Mouse (Mus musculus): ENCODE data around the gene Cd33. TPM values are rescaled to one million over a fixed set of nuclear protein-coding genes. Genes with fewer than 3 reads are reported as not detected.

Gene Cd33
- polyA plus RNA-seq, 2 experiments: 1.4 to 1.9 TPM

GRCm38 (mm10) chr7:43554550-43554949 lies 10.3 kb upstream of the Cd33 start:
- no peak for DNase-seq (ENCODE audit: low read depth in 3 of 3, low spot score in 3 of 3)
- TF ChIP-seq EP300 (IDR thresholded peaks at IDR 0.05; ENCODE audit: low read depth) (no peak), CTCF (IDR thresholded peaks at IDR 0.05; ENCODE audit: low read depth) (no peak)
- no peak overlapping the region for H3K9ac ChIP-seq (replicated peaks)

GRCm38 (mm10) chr7:43553153-43553552 lies 8.9 kb upstream of the Cd33 start:
- H3K4me1 ChIP-seq (replicated peaks; ENCODE audit: control insufficient read depth in 2 of 2, insufficient read depth in 2 of 2, low read length in 1 of 2): no peaks in the 10 kb centered on the region
- no peak for ATAC-seq (ENCODE audit: insufficient read depth)
- no peak overlapping the region for H3K27ac ChIP-seq
- no peak overlapping the region for H3K4me2 ChIP-seq (ENCODE audit: low read depth)
- H3K27me3 ChIP-seq (ENCODE audit: control insufficient read depth, insufficient read depth, low read length): no peaks in the 10 kb centered on the region
- no peak for DNase-seq (ENCODE audit: low read depth in 3 of 3, low spot score in 3 of 3)
- H3K4me3 ChIP-seq (ENCODE audit: insufficient read depth in 1 of 2, low read depth in 2 of 2, low read length in 2 of 2): no peak overlapping the region
- no peak overlapping the region for H3K9ac ChIP-seq (replicated peaks)
- no peaks in the 10 kb centered on the region for H3K9me3 ChIP-seq (ENCODE audit: control insufficient read depth, low read length)
- no peaks in the 10 kb centered on the region for H3K36me3 ChIP-seq (replicated peaks; ENCODE audit: control insufficient read depth, insufficient read depth, low read depth)
- WGBS (ENCODE audit: insufficient replicate concordance): 16% methylated on average over 4 of the region's 4 CpGs
- no peak for TF ChIP-seq EP300 (IDR thresholded peaks at IDR 0.05; ENCODE audit: low read depth)
- TF ChIP-seq CTCF (IDR thresholded peaks at IDR 0.05; ENCODE audit: low read depth): no peak

More at GRCm38 (mm10) chr7:43554550-43554949, 10.3 kb upstream of the Cd33 start:
- Histone ChIP-seq H3K27me3 (ENCODE audit: control insufficient read depth, insufficient read depth, low read length) (no peaks in the 10 kb centered on the region), H3K4me2 (ENCODE audit: low read depth) (no peak overlapping the region), H3K36me3 (replicated peaks; ENCODE audit: control insufficient read depth, insufficient read depth, low read depth) (no peaks in the 10 kb centered on the region), H3K4me1 (replicated peaks; ENCODE audit: control insufficient read depth in 2 of 2, insufficient read depth in 2 of 2, low read length in 1 of 2) (no peaks in the 10 kb centered on the region), H3K27ac (no peak overlapping the region), H3K9me3 (ENCODE audit: control insufficient read depth, low read length) (no peaks in the 10 kb centered on the region), H3K4me3 (ENCODE audit: insufficient read depth in 1 of 2, low read depth in 2 of 2, low read length in 2 of 2) (no peak overlapping the region)
- 18% methylated on average over 3 of the region's 3 CpGs for WGBS (ENCODE audit: insufficient replicate concordance)
- ATAC-seq (ENCODE audit: insufficient read depth): no peak

- Histone ChIP-seq H3K27ac (no peak overlapping the region), H3K36me3 (replicated peaks; ENCODE audit: control insufficient read depth, insufficient read depth, low read depth) (no peaks in the 10 kb centered on the region), H3K4me2 (ENCODE audit: low read depth) (no peak overlapping the region), H3K9ac (replicated peaks) (no peak overlapping the region), H3K9me3 (ENCODE audit: control insufficient read depth, low read length) (no peaks in the 10 kb centered on the region), H3K27me3 (ENCODE audit: control insufficient read depth, insufficient read depth, low read length) (no peaks in the 10 kb centered on the region), H3K4me3 (ENCODE audit: insufficient read depth in 1 of 2, low read depth in 2 of 2, low read length in 2 of 2) (no peak overlapping the region), H3K4me1 (replicated peaks; ENCODE audit: control insufficient read depth in 2 of 2, insufficient read depth in 2 of 2, low read length in 1 of 2) (no peaks in the 10 kb centered on the region)
- DNase-seq (ENCODE audit: low read depth in 3 of 3, low spot score in 3 of 3) (no peak), ATAC-seq (ENCODE audit: insufficient read depth) (no peak)
- TF ChIP-seq EP300 (IDR thresholded peaks at IDR 0.05; ENCODE audit: low read depth) (no peak), CTCF (IDR thresholded peaks at IDR 0.05; ENCODE audit: low read depth) (no peak)
- 64% methylated on average over 4 of the region's 4 CpGs for WGBS (ENCODE audit: insufficient replicate concordance)
These were observed 4.0 kb upstream of the Cd33 start for GRCm38 (mm10) chr7:43548206-43548605.

GRCm38 (mm10) chr7:43547666-43548065 lies 3.4 kb upstream of the Cd33 start:
- TF ChIP-seq CTCF (IDR thresholded peaks at IDR 0.05; ENCODE audit: low read depth): no peak
- TF ChIP-seq EP300 (IDR thresholded peaks at IDR 0.05; ENCODE audit: low read depth): no peak
- H3K27ac ChIP-seq: no peak overlapping the region
- DNase-seq (ENCODE audit: low read depth in 3 of 3, low spot score in 3 of 3) (no peak), ATAC-seq (ENCODE audit: insufficient read depth) (no peak)
- no peaks in the 10 kb centered on the region for H3K36me3 ChIP-seq (replicated peaks; ENCODE audit: control insufficient read depth, insufficient read depth, low read depth)
- no peaks in the 10 kb centered on the region for H3K9me3 ChIP-seq (ENCODE audit: control insufficient read depth, low read length)
- H3K9ac ChIP-seq (replicated peaks): no peak overlapping the region
- H3K4me1 ChIP-seq (replicated peaks; ENCODE audit: control insufficient read depth in 2 of 2, insufficient read depth in 2 of 2, low read length in 1 of 2): no peaks in the 10 kb centered on the region; a peak in 1 of 4 replicates
- no peaks in the 10 kb centered on the region for H3K27me3 ChIP-seq (ENCODE audit: control insufficient read depth, insufficient read depth, low read length)
- no peak overlapping the region for H3K4me3 ChIP-seq (ENCODE audit: insufficient read depth in 1 of 2, low read depth in 2 of 2, low read length in 2 of 2)
- no peak overlapping the region for H3K4me2 ChIP-seq (ENCODE audit: low read depth)
- WGBS (ENCODE audit: insufficient replicate concordance): 42% methylated on average over 5 of the region's 5 CpGs

GRCm38 (mm10) chr7:43545656-43546545 lies 1.7 kb upstream of the Cd33 start:
- DNase-seq (ENCODE audit: low read depth in 3 of 3, low spot score in 3 of 3): no peak
- no peaks in the 10 kb centered on the region for H3K36me3 ChIP-seq (replicated peaks; ENCODE audit: control insufficient read depth, insufficient read depth, low read depth)
- no peak overlapping the region for H3K9ac ChIP-seq (replicated peaks)
- no peak overlapping the region for H3K4me2 ChIP-seq (ENCODE audit: low read depth)
- TF ChIP-seq CTCF (IDR thresholded peaks at IDR 0.05; ENCODE audit: low read depth) (no peak), EP300 (IDR thresholded peaks at IDR 0.05; ENCODE audit: low read depth) (no peak)
- no peak for ATAC-seq (ENCODE audit: insufficient read depth)
- no peaks in the 10 kb centered on the region; a peak in 1 of 4 replicates for H3K4me1 ChIP-seq (replicated peaks; ENCODE audit: control insufficient read depth in 2 of 2, insufficient read depth in 2 of 2, low read length in 1 of 2)
- H3K4me3 ChIP-seq (ENCODE audit: insufficient read depth in 1 of 2, low read depth in 2 of 2, low read length in 2 of 2): no peak overlapping the region
- H3K9me3 ChIP-seq (ENCODE audit: control insufficient read depth, low read length): no peaks in the 10 kb centered on the region
- H3K27ac ChIP-seq: no peak overlapping the region
- no peaks in the 10 kb centered on the region for H3K27me3 ChIP-seq (ENCODE audit: control insufficient read depth, insufficient read depth, low read length)
- WGBS (ENCODE audit: insufficient replicate concordance): 51% methylated on average over 7 of the region's 7 CpGs

All from liver, embryonic 14.5 days (tissue).